Mouse (Mus musculus) bone marrow, adult 2 months (tissue): ENCODE measurements around the gene Sox9. TPM values are rescaled to one million over a fixed set of nuclear protein-coding genes. Genes with fewer than 3 reads are reported as not detected.

ENCODE experiments used
- H3K27ac ChIP-seq: fragments of 200-500 bp; 2 replicates; pipeline ENCODE4 v1.5.1; 2012; ENCODE audit warnings: low read depth, mild to moderate bottlenecking, control low read depth, inconsistent platforms, low read length; ENCODE audit not compliant: control insufficient read depth, poor library complexity, insufficient read depth
- H3K4me1 ChIP-seq: fragments of 200-500 bp; 2 replicates; pipeline ENCODE4 v1.6.1; 2011; ENCODE audit warnings: low read length; ENCODE audit not compliant: control insufficient read depth, insufficient read depth
- H3K4me3 ChIP-seq: fragments of 200-500 bp; replicated peaks from 2 replicates; pipeline ENCODE3; 2011; ENCODE audit warnings: mild to moderate bottlenecking, low read depth, low read length, control low read depth; ENCODE audit not compliant: control insufficient read depth
- CTCF ChIP-seq: fragments of 200-500 bp; IDR thresholded peaks from 2 replicates; pipeline ENCODE4 v1.5.1; 2011; ENCODE audit warnings: low read length, control low read depth; ENCODE audit not compliant: control insufficient read depth, insufficient read depth
- POLR2A ChIP-seq: fragments of 200-500 bp; IDR thresholded peaks from 2 replicates; pipeline ENCODE4 v1.6.1; 2011; ENCODE audit warnings: low read depth, mild to moderate bottlenecking, control low read depth, low read length, borderline replicate concordance; ENCODE audit not compliant: control insufficient read depth
- WGBS: fragments of 180-500 bp; shearing (Covaris S2); methylation state at CpG from one replicate; pipeline ENCODE4 v1.1.7; 2018; 5-methylcytosine and 5-hydroxymethylcytosine counted together
- polyA plus RNA-seq: library from polyadenylated mRNA; stranded (reverse); fragments of >200 nt; gene quantifications from 2 replicates; pipeline ENCODE4 v1.2.4, GENCODE M21; 2011; ENCODE audit warnings: low replicate concordance; ENCODE audit not compliant: missing spikeins, insufficient read depth, insufficient read length

Gene Sox9
- polyA plus RNA-seq, result 0.54 and 0.97 TPM in 2 replicates

- TF ChIP-seq POLR2A (no peak), CTCF (no peak)
- Histone ChIP-seq H3K4me1 (no peaks in the 10 kb centered on the region), H3K27ac (no peak within 1 kb of the TSS), H3K4me3 (no peak within 1 kb of the TSS)
- WGBS, result 2% methylated on average over 15 of the region's 15 CpGs
Measured at GRCm38 (mm10) chr11:112781994-112782356, at the start of gene Sox9. Gene Sox9 (plus strand): TSS chr11:112782224.

- WGBS, result 71% methylated on average over 7 of the region's 7 CpGs
- Histone ChIP-seq H3K4me1 (no peaks in the 10 kb centered on the region; the same call in 1 of the 2 replicates), H3K27ac (no peak overlapping the region), H3K4me3 (no peak overlapping the region)
- no peak for TF ChIP-seq CTCF
- TF ChIP-seq POLR2A, result no peak
Measured at GRCm38 (mm10) chr11:112732401-112732800, 49.6 kb upstream of the Sox9 start.

GRCm38 (mm10) chr11:112737071-112737470 is 45.0 kb upstream of the Sox9 start:
- H3K4me3 ChIP-seq, result no peak overlapping the region
- TF ChIP-seq CTCF (no peak), POLR2A (no peak)
- no peaks in the 10 kb centered on the region for H3K4me1 ChIP-seq
- H3K27ac ChIP-seq, result no peak overlapping the region
- WGBS, result 67% methylated on average over 5 of the region's 5 CpGs

GRCm38 (mm10) chr11:112739681-112740080 is 42.3 kb upstream of the Sox9 start:
- H3K4me3 ChIP-seq, result no peak overlapping the region
- 80% methylated on average over 1 of the region's 1 CpGs for WGBS
- no peaks in the 10 kb centered on the region for H3K4me1 ChIP-seq
- TF ChIP-seq POLR2A (no peak), CTCF (no peak)
- no peak overlapping the region for H3K27ac ChIP-seq

- TF ChIP-seq CTCF (no peak), POLR2A (no peak)
- WGBS, result 62% methylated on average over 4 of the region's 4 CpGs
- no peaks in the 10 kb centered on the region for H3K4me1 ChIP-seq
- H3K27ac ChIP-seq, result no peak overlapping the region
- H3K4me3 ChIP-seq, result no peak overlapping the region
Measured at GRCm38 (mm10) chr11:112756516-112756915, 25.5 kb upstream of the Sox9 start.

GRCm38 (mm10) chr11:112758056-112758455 is 24.0 kb upstream of the Sox9 start:
- no peak overlapping the region for H3K27ac ChIP-seq

GRCm38 (mm10) chr11:112766956-112767355 is 15.1 kb upstream of the Sox9 start:
- WGBS, result 81% methylated on average over 4 of the region's 4 CpGs
- Histone ChIP-seq H3K27ac (no peak overlapping the region), H3K4me1 (no peaks in the 10 kb centered on the region), H3K4me3 (no peak overlapping the region)
- TF ChIP-seq CTCF (no peak), POLR2A (no peak)

More at GRCm38 (mm10) chr11:112758056-112758455, 24.0 kb upstream of the Sox9 start:
- TF ChIP-seq POLR2A (no peak), CTCF (no peak)
- no peaks in the 10 kb centered on the region for H3K4me1 ChIP-seq
- no peak overlapping the region for H3K4me3 ChIP-seq
- 29% methylated on average over 9 of the region's 9 CpGs for WGBS

GRCm38 (mm10) chr11:112767531-112768041 is 14.4 kb upstream of the Sox9 start:
- WGBS, result 70% methylated on average over 15 of the region's 15 CpGs

More at GRCm38 (mm10) chr11:112767531-112768041, 14.4 kb upstream of the Sox9 start:
- Histone ChIP-seq H3K27ac (no peak overlapping the region), H3K4me1 (no peaks in the 10 kb centered on the region), H3K4me3 (no peak overlapping the region)
- no peak for TF ChIP-seq POLR2A
- TF ChIP-seq CTCF, result no peak
